Mouse (Mus musculus) forebrain, embryonic 16.5 days (tissue): ENCODE measurements around the gene Dcdc2a. TPM values are rescaled to one million over a fixed set of nuclear protein-coding genes. Genes with fewer than 3 reads are reported as not detected.

Experiments used
- ATAC-seq: fragments of 200-750 bp; cut with Nextera tagmentation; 2 replicates; pipeline ENCODE4 v1.8.0; 2017; ENCODE audit warnings: mild to moderate bottlenecking, moderate library complexity
- H3K27ac ChIP-seq: fragments of 300-500 bp; sonication (generic); 2 replicates; pipeline ENCODE4 v1.5.1; 2014; ENCODE audit warnings: low read length, control low read depth
- H3K27me3 ChIP-seq: fragments of 300-500 bp; sonication (generic); replicated peaks from 2 replicates; pipeline ENCODE4 v1.6.1; 2014; ENCODE audit warnings: low read length; ENCODE audit not compliant: control insufficient read depth, insufficient read depth
- H3K36me3 ChIP-seq: fragments of 300-500 bp; sonication (generic); 2 replicates; pipeline ENCODE4 v1.6.1; 2014; ENCODE audit not compliant: control insufficient read depth, insufficient read depth
- H3K4me1 ChIP-seq: fragments of 300-500 bp; sonication (generic); replicated peaks from 2 replicates; pipeline ENCODE4 v1.6.1; 2014; ENCODE audit warnings: low read length; ENCODE audit not compliant: control insufficient read depth, insufficient read depth
- H3K4me2 ChIP-seq: fragments of 300-500 bp; sonication (generic); 2 replicates; pipeline ENCODE4 v1.6.1; 2014; ENCODE audit warnings: mild to moderate bottlenecking, low read length, control low read depth
- H3K4me3 ChIP-seq: fragments of 300-500 bp; sonication (generic); replicated peaks from 2 replicates; pipeline ENCODE4 v1.5.1; 2014; ENCODE audit warnings: mild to moderate bottlenecking, low read length, control low read depth
- H3K9ac ChIP-seq: fragments of 300-500 bp; sonication (generic); replicated peaks from 2 replicates; pipeline ENCODE4 v1.6.1; 2014; ENCODE audit warnings: low read depth, low read length, control low read depth
- H3K9me3 ChIP-seq: fragments of 300-500 bp; sonication (generic); 2 replicates; pipeline ENCODE4 v1.6.1; 2016; ENCODE audit warnings: low read length; ENCODE audit not compliant: control insufficient read depth
- WGBS: fragments of 180-500 bp; shearing (Covaris S2); extraction: QIAGEN DNeasy Blood & Tissue Kit; methylation state at CpG from one replicate; pipeline ENCODE4 v1.1.7; 2014; 5-methylcytosine and 5-hydroxymethylcytosine counted together
- polyA plus RNA-seq: library from polyadenylated mRNA; unstranded; fragments of >200 nt; fragmentation: Nextera tagmentation; extraction: Ambion mirVana; gene quantifications from 2 replicates; pipeline ENCODE4 v1.2.1, GENCODE M21; 2015

Gene Dcdc2a
- polyA plus RNA-seq, 1 experiment from 2014 or later, result 1.9 TPM

DNA sequence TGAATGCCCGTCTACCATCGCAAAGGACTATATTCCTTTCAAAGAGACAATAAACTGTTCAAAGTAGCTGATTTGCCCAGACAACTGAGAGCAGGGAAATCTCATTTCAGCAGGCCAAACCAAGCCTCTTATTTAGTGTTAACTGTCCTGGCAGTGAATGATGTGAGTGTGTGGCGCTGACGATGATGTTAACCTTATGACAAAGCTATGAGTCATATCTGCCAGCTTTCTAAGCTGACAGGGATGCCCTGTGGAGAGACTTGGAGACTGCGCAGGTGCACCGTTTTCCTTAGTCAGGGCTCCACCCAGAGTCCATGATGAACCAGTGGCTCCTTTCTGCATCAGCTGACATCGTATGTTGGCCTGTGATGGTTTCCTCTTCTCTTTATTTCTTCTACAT is 29.3 kb downstream of the Dcdc2a start:
- H3K4me3 ChIP-seq, result no peak overlapping the region
- H3K27me3 ChIP-seq, result no peaks in the 10 kb centered on the region
- no peak overlapping the region for H3K9ac ChIP-seq
- ATAC-seq, result no peak
- H3K4me2 ChIP-seq, result no peak overlapping the region
- no peaks in the 10 kb centered on the region for H3K36me3 ChIP-seq
- H3K27ac ChIP-seq, result no peak overlapping the region
- H3K9me3 ChIP-seq, result no peaks in the 10 kb centered on the region
- H3K4me1 ChIP-seq, result no peaks in the 10 kb centered on the region
- 90% methylated on average over 7 of the region's 7 CpGs for WGBS

DNA sequence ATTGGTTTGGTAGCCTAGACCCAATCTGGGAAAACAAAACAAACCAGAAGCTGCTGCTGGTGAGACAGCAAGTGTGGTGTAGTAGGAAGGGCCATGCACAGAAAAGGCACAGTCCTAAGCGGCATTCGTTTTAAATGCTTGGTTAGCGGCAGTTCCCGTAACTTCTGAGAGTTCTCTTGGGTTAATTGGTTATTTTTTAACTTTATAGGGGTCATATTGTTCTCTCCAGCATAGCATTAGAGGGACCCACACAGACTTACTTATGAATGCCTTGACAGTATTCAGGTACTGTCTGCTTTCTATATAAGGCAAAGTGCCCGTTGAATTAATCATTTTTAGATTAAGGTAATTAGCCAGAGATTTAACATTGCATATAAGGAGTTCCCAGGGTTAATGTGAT is 35.5 kb downstream of the Dcdc2a start:
- Histone ChIP-seq H3K4me3 (no peak overlapping the region), H3K4me1 (no peaks in the 10 kb centered on the region), H3K36me3 (no peaks in the 10 kb centered on the region), H3K9ac (no peak overlapping the region), H3K27me3 (no peaks in the 10 kb centered on the region), H3K27ac (no peak overlapping the region), H3K9me3 (no peaks in the 10 kb centered on the region), H3K4me2 (no peak overlapping the region)
- 48% methylated on average over 5 of the region's 5 CpGs for WGBS
- no peak for ATAC-seq

DNA sequence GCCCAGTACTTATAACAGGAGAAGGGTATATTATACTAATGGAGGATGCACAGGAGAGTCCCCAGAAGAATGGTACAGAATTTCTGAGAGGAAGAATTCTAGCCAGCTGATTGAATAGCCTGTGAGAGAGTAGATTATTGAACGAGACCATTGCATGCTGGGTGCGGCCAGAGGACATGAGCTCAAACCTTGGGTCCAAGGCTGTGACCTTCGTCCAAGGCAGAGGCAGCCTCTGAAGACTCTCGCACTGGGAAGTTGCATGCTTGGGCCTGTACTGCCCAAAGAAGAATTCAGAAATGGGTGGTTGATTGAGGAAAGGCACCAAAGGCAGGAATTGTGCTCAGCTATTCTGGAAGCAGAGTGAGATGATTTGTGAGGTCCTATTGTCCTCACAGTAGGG is 38.0 kb downstream of the Dcdc2a start:
- Histone ChIP-seq H3K27ac (no peak overlapping the region), H3K36me3 (no peaks in the 10 kb centered on the region), H3K4me3 (no peak overlapping the region), H3K9me3 (no peaks in the 10 kb centered on the region), H3K4me2 (no peak overlapping the region), H3K27me3 (no peaks in the 10 kb centered on the region), H3K4me1 (no peaks in the 10 kb centered on the region), H3K9ac (no peak overlapping the region)
- no peak for ATAC-seq
- 95% methylated on average over 4 of the region's 4 CpGs for WGBS

DNA sequence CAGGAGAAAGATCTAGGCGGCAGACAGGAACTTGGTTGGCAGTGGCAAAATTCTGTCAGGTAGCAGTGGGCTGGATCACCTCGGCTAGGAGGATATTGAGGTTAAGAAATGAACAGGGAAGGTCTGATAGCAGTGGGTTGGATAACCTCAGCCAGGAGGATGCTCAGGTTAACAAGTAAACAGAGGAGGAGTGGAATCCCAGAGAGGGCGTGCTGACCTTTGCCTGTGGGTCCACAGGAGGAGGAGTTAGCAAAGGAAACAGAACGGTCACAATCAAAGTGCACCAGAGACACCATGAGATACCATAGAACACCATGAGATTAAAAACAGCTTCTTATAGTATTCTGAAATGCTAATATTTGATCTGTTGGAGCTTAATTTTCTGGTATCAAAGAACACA is 38.6 kb downstream of the Dcdc2a start:
- Histone ChIP-seq H3K4me1 (no peaks in the 10 kb centered on the region), H3K36me3 (no peaks in the 10 kb centered on the region), H3K9me3 (no peaks in the 10 kb centered on the region), H3K9ac (no peak overlapping the region), H3K4me2 (no peak overlapping the region), H3K27ac (no peak overlapping the region), H3K27me3 (no peaks in the 10 kb centered on the region), H3K4me3 (no peak overlapping the region)
- no peak for ATAC-seq
- WGBS, result 85% methylated on average over 4 of the region's 4 CpGs

DNA sequence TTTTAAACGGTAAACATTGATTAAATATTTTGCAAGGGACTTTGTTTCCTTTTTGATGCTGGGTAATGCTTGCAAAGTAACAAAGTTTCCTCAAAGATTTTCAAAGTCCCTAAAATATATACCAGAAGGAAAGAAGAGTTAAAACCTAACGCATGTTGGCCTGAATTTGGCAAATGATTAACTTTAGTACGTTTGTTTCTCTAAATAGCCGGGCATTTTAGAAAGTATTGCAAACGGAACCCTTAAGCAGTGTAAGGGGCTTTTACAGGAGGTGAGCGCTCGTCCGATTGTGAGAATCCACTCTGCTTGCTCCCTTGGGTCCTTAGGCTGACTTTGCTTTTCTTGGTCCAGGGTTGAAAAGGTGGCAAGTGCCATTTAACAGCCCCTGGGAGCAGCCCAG is 41.5 kb downstream of the Dcdc2a start:
- Histone ChIP-seq H3K36me3 (no peaks in the 10 kb centered on the region), H3K9ac (no peak overlapping the region), H3K4me1 (no peaks in the 10 kb centered on the region), H3K27ac (no peak overlapping the region), H3K4me3 (no peak overlapping the region), H3K4me2 (no peak overlapping the region), H3K9me3 (no peaks in the 10 kb centered on the region), H3K27me3 (no peaks in the 10 kb centered on the region)
- ATAC-seq, result no peak
- WGBS, result 93% methylated on average over 8 of the region's 8 CpGs

DNA sequence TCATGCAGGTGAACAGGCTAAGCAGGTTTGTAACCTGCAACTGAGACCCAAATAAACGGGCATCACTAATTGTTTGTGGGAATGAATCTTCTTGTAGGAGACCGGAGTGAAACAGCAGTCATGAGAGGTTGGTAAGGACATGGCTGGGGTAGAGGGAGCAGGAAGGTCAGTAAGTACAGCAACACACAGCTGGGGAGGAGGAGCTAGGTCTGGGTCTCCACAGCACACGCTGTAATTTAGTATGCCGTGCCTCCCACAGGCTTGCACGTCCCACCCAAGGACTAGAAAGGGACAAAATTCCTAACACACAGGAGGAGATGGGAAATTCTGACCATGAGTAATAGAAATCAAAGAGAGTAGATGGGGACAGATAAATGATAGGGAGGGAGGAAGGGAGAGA is 42.8 kb downstream of the Dcdc2a start:
- no peak for ATAC-seq
- no peak overlapping the region for H3K9ac ChIP-seq
- H3K36me3 ChIP-seq, result no peaks in the 10 kb centered on the region
- no peaks in the 10 kb centered on the region for H3K27me3 ChIP-seq
- H3K27ac ChIP-seq, result no peak overlapping the region
- H3K4me3 ChIP-seq, result no peak overlapping the region
- H3K4me1 ChIP-seq, result no peaks in the 10 kb centered on the region
- 71% methylated on average over 5 of the region's 5 CpGs for WGBS
- no peak overlapping the region for H3K4me2 ChIP-seq
- H3K9me3 ChIP-seq, result no peaks in the 10 kb centered on the region

DNA sequence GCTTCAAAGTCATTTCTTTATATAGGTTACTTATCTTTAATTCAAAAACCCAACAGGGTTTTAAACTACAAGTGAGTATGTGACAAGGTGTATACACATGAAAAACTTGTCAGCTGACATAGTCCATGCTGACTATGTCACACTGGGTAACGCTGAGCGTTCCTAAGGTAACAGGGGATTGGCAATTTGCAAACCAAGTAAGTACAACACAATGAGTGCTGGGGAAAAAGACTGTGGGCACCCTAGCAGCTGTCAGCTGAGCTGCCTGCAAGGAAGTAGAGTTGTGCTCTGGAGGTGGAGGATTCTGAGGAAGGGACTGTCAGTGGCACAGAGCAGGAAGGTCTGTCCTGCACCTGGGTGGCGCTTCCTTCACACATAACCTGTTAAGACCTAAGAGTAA is 43.7 kb downstream of the Dcdc2a start:
- peak; percentile 40 for ATAC-seq
- 62% methylated on average over 3 of the region's 3 CpGs for WGBS
- H3K36me3 ChIP-seq, result no peaks in the 10 kb centered on the region

DNA sequence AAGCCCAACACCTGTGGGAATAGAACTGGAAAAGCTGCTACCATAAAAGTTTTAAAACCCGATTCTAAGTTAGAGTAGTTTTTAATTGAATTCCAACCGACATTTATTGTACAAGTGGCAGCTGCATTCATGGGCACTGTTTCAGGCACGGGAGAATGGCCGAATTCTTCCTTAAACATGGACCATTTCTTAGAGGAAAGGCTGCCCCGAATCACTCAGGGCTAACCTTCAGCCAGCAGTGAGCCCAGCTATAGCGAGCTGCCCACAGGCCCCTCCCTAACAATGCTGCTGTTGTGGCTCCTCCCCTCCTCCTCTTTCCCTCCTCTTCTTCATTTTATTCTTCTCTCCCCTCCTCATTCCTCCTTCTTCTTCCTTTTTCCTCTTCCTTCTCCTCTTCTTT is 44.8 kb downstream of the Dcdc2a start:
- ATAC-seq, result no peak
- Histone ChIP-seq H3K36me3 (no peaks in the 10 kb centered on the region), H3K27ac (no peak overlapping the region), H3K27me3 (no peaks in the 10 kb centered on the region), H3K9me3 (no peaks in the 10 kb centered on the region), H3K4me1 (no peaks in the 10 kb centered on the region), H3K9ac (no peak overlapping the region), H3K4me2 (no peak overlapping the region), H3K4me3 (no peak overlapping the region)
- WGBS, result 67% methylated on average over 6 of the region's 6 CpGs

More for the DNA sequence above, 43.7 kb downstream of the Dcdc2a start:
- Histone ChIP-seq H3K27me3 (no peaks in the 10 kb centered on the region), H3K4me2 (no peak overlapping the region), H3K4me1 (no peaks in the 10 kb centered on the region), H3K4me3 (no peak overlapping the region), H3K9me3 (no peaks in the 10 kb centered on the region), H3K27ac (no peak overlapping the region), H3K9ac (no peak overlapping the region)

DNA sequence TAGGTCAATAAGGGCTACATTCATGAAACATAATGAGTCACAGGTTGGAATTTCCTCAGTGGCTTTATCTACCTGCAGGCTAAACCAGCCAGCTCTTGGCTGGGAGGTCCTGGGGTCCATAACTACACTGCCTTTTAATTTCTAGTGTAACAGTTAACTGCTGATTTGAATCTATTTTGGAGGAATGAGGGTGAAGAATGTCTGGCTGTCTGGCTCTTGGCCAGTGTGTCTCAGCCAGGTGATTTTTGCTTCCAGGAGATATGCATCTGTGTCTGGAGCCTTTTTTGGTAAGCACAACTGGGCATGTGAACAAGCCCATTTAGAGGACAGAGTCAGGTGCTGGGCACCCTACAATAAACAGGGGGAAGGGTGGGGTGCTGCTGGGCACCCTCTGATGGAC is 49.9 kb downstream of the Dcdc2a start:
- no peak overlapping the region for H3K4me2 ChIP-seq
- no peaks in the 10 kb centered on the region for H3K4me1 ChIP-seq
- H3K4me3 ChIP-seq, result no peak overlapping the region
- no peaks in the 10 kb centered on the region for H3K27me3 ChIP-seq
- no peaks in the 10 kb centered on the region for H3K36me3 ChIP-seq
- ATAC-seq, result no peak
- H3K9ac ChIP-seq, result no peak overlapping the region
- no peaks in the 10 kb centered on the region for H3K9me3 ChIP-seq
- no peak overlapping the region for H3K27ac ChIP-seq

DNA sequence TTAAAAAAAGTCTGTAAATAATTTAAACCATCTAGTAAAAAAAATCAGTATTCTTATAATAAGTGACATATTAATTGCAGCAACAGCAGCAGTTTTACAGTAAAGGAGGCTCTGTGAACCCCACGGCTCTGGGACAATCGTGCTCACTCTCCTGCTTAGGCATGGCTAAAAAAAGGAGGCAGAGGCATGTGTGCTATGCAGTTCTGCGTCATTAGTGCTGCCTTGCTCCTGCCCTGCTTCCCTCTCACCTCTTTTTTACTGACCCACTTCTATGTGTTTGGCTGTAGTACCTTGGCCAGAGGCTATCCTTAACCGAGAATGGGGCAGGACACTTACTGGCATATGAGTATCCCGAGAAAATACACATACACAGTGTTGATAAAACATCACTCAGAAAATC is 50.9 kb downstream of the Dcdc2a start:
- Histone ChIP-seq H3K4me2 (no peak overlapping the region), H3K27ac (no peak overlapping the region), H3K4me3 (no peak overlapping the region), H3K36me3 (no peaks in the 10 kb centered on the region), H3K9ac (no peak overlapping the region), H3K4me1 (no peaks in the 10 kb centered on the region), H3K27me3 (no peaks in the 10 kb centered on the region), H3K9me3 (no peaks in the 10 kb centered on the region)
- 93% methylated on average over 5 of the region's 5 CpGs for WGBS
- no peak for ATAC-seq
